Mouse (Mus musculus) brain, embryonic 14.5 days (tissue): ENCODE measurements around the gene Akap10.

ENCODE experiments used
- CTCF ChIP-seq: fragments of 200-500 bp; IDR thresholded peaks from 2 replicates; pipeline ENCODE4 v1.5.1; 2012; ENCODE audit warnings: inconsistent platforms, mild to moderate bottlenecking, moderate library complexity, borderline replicate concordance; ENCODE audit not compliant: insufficient read depth, insufficient read length; ENCODE audit errors: extremely low read depth
- POLR2A ChIP-seq: fragments of 200-500 bp; IDR thresholded peaks from 2 replicates; pipeline ENCODE4 v1.6.1; 2012; ENCODE audit warnings: mild to moderate bottlenecking, inconsistent platforms, borderline replicate concordance; ENCODE audit not compliant: poor library complexity, insufficient read depth, insufficient read length, severe bottlenecking; ENCODE audit errors: extremely low read depth

DNA sequence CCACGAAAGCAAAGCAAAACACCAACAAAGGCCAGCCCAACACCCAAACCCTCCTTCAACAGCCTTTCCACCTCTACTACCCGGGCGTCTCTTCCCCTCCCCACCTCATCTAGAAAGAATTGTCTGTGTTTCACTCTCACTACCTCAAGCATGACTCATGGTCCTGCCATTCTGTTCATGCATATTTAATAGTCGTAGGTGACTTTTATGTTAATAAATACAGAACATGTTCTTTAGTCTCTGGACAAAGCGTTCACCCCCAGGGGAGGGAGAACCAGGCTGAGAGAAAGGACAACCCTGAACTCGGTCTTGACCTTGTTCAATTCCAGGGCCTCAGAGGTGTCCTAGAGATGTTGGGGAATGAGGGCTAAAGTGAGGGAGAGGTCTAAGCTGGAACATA, 25.1 kb upstream of the Akap10 start:
- no peak for TF ChIP-seq CTCF
- no peak for TF ChIP-seq POLR2A
